Mouse (Mus musculus): ENCODE results near the gene Ercc1.

Ercc1 gene

DNA sequence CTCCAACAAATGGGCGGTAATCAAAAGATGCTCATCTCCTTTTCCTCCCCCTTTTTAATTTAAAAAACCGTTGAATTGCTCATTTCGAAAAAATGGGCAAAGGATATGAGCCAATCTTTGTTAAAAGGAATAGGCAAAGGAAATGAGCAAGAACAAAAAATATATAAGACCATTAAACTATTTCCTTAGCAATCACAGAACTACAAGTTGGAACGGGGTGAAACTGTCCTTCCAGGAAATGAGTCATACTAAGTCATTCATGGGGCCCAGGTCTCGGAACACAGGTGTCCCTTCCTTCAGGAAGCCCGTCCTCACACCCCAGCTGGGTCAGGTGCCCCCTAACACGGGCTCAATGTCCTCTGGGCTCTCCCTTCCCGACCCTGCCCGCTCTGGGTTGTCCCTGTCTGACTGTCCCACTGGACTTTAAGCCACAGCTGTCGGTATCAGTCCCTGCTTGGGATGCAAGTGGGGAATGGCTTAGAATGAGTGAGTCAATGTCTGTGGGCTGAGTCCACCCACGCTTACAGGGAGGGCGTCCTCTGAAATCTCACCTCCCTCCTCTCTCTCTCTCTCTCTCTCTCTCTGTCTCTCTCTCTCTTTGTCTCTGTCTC lies at the start of gene Ercc1:
TSS of gene Ercc1 (plus strand) at position 542 of the 611 bp plus-strand sequence.
- DNase-seq: peak; percentile 36

DNA sequence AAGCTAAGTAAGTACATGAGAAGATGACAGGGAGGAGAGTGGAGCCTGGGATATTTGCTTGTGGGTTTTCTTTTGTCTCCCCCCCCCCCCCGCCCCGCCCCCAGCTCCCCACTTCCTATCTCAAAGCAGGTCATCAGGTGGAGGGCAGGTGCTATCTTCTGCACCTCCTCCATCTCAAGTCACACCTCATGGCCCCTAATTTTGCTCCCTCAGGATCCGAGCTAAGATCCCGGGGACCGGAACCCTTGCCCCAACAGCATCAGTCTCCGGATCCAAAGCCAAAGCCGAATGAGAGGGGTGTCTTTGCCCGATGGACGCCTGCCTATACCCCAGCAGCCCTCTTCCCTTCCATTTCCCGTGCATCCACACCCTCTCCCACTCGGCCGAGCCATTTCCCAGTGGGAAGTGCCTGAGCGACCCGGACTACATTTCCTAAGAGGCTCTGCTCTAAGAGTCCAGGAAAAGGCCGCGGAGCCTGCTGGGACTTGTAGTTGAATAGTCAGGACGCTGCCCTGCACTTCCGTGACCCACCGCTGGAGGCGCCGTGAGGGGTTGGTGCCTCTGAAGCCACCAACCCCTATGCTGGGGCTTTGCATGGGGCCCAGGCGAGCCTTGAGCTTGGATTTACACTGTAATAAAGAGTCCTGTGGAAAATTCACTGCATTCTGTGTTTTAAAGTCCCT lies 48.9 kb upstream of the Ercc1 start:
- DNase-seq: peak; percentile 99

DNA sequence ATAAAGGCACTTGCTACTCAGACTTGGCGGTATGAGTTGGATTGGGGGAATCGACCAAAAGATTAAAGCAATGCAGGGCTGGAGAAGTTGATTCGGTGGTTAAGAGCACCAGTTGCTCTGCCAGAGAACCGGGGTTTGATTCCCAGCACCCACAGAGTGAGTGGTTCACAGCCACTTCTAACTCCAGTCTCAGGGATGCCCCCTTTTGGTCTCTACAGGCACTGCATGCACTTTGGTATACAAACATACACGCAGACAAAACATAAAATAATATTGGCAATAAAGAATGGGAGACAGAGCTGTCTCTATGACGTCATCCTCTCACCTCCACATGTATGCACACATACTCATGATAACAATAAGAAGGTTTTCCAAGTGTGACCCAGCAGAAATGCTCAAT lies 47.5 kb upstream of the Ercc1 start:
- DNase-seq: peak; percentile 38

DNA sequence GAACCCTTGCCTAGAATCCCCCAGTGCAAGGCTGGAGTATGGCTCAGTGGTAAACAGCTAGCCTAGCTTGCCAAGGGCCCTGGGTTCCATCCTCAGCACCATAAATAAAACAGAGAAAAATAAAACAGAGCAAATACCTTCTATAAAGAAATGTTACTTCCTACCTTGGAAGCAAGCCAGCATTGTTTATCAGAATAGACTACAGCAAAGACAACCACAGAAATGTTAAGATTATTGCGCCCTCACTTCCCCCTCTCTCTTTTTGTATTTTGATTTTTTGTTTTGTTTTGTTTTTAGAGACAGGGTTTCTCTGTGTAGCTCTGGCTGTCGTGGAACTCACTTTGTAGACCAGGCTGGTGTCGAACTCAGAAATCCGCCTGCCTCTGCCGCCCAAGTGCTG lies 46.8 kb upstream of the Ercc1 start:
- DNase-seq: no peak

DNA sequence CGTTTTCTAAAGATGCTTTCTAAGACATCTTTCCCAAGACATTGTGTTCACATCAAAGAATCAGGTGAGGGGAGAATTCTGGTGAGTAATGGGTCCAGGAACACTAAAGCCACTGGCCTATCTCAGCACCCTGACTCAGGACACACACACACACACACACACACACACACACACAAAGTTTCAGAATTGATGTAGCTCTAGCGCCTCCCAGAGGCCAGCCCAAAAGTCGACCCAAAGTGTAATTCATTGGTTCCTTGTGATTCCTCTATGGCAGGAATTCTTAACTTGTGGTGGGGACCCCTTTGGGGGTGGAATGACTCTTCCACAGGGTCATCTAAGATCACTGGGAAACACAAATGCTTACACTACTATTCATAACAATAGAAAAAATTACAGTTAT lies 45.4 kb upstream of the Ercc1 start:
- DNase-seq: peak; percentile 61

DNA sequence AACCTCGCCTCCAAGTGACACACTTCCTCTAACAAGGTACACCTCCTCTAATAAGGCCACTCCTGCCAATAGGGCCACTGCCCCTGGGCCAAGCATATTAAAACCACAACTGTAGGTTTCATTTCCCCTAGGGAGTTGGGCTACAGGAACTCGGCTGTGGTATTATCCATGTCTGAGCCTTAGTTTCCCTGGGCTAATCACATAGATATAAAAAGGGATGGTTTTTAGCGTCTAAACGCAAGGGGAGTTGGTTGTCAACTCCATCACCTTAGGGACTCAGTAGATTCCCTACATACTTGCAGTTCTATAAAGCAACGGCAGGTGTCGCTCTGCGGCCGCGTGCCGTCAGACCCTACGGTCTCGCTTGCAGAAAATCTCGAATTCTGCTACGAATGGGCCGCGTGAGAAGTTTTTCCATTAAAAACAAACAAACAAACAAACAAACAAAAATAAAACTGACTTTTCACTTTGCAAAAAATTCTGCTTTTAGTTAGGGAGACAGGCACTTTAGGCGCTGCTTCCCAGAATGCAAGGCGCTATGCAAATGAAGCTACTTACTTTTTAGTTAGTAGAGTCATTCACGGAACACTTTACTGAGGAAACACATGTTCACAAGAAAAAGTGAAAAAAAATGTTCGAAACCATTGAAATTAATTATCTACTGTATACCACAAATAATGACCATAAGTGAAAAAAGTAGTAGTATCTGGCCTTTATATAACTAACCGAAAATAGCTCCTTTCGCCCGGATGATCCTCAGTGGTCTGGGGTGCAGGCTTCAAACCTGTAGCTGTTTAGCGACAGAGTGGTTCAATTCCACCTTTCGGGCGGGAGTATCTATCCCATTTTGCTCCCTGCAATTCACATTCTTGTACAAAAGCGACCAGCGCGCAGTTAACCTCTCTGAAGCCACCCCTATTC lies 43.8 kb upstream of the Ercc1 start:
- DNase-seq: peak; percentile 89

DNA sequence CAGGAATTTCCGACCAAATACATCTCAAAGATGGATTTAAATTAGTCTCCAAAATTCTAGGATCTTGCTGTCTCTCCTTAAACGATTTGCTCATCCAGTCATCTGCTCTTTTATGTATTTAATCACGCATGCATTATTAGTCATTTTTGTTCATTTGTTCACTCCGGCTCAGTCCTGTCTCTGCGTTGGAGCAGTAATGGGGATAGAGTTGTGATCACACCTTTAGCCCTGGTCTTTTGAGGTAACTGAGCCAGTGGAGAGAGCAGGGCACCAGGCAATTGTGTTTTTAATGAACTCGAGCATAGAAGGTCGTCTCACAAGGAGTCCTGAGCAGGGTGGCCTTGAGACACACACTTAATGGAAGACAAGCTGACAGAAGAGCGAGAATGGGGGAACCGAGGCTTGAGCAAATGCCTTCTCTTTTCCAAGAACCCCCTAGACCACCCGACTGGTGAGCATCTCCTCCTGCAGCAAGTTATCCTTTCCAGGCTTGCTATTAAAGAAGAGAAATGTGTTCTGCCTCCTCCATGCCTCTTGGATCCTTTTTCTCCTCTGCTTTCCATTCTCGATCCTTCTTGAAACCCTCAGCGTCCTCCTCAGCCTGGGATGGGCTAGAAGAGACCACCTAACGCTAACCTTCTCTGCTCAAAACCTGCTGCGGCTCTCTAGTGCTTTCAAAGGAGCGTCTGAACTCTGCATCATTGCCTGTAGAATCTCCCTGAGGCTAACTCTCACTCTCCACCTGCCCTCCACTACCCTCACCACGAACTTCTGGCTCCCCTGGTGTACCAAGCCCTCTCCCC lies 42.9 kb upstream of the Ercc1 start:
- no peak for DNase-seq

DNA sequence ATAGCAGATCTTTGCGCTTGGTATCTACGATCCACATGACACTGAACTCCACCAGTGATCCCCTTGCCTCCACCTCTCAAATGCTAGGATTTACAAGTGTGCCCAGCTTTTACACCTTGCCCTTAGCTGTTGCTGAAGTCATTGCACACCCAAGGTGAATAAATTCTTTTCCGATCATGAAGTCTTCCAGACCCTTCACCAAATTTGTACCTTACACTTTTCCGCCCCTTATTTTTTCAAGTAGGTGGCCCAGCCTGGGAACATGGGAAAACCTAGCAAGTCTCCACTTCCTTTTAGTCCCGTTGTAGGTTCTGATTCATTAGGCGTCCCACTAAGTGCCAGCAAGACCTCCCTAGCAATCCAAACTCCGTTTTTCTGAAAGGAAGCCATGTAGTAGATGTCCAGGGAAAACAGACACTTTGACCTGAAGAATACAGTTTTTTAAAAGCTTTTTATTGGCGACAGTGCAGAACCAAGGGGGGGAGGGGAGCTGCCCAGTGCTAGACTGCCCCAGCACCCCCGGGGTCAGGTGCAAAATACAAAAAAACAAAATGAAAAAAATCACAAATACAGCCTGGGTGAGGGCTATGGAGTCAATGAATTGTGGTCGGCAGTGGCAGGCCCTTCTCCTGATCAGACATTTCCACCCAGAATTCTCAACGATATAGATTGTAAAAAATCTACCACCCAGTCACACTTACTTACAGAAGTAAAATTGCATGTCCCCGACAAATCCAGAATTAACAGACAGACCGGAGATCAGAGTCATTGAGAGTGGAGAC lies 42.1 kb upstream of the Ercc1 start:
- DNase-seq: no peak

DNA sequence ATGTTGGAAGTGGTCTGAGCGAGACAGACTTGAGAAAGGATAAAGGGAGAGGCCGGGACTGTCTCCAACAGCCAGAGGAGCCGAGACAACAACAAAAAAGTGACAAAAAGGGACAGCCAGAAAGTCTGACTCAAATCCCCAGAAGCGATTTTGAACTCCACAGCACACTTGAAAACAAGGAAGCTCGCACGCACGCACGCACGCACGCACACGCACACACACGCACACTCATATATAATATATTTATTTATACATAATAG lies 41.6 kb upstream of the Ercc1 start:
- no peak for DNase-seq

DNA sequence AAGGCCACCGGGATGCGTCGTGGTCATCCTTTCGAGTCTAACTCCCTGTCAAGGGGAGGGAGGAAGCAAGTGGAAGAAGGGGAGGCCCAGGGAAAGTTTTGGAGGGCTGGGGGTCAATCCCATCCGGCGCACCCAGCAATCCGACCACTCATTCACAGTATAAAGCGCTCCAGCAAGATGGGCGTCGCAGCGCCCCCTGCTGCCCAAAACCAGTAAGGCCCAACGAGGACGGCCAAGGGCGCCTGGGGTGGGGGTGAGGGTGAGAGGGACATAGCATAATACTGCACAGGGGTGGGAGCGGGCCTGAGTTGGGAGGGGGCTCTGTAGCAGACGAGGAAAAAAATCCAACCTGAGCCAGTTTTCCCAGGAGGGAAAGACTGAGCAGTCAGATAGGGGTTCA lies 40.8 kb upstream of the Ercc1 start:
- DNase-seq: peak; percentile 93

DNA sequence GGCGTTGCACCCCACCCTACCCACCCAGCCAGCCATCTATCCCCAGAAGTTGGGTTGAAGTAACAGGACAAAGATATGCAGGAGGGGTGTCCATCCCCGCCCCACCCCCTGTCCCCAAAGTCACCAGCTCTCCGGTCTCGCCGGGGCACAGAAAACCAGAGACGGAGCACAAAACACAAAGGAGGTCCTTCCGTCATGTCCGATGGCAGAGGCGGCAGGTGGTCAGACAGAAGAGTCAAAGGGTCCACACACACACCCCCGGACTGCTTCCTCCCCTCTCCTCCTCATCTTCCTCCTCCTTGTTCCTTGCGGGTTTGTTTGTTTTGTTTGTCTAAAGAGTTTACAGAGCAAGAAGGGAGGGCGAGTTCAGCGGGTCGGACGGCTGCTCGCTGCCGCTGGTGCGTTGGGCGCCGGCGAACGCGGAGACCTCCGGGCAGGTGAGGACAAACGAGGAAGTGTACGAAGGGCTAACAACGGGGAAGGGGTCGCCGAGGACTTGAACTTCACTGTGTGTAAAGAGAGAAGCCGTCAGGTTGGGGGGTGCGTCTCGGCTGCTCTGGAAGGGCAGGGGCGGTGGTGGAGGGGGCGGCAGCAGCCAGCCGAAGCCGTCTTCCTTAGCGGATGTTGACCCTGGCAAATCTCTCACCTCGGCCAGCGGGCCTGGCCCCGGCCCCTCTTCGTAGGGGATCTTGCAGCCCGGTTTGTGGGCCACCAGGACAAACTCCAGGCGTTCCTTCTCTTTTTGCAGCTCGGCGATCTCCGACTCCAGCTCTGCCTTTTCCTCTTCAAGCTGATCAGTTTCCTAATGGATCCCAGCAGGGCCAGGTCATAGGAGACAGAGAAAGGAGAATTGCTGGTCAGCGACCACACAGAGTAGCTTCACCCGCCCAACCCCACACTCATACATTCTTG lies 39.8 kb upstream of the Ercc1 start:
- peak; percentile 29 for DNase-seq

DNA sequence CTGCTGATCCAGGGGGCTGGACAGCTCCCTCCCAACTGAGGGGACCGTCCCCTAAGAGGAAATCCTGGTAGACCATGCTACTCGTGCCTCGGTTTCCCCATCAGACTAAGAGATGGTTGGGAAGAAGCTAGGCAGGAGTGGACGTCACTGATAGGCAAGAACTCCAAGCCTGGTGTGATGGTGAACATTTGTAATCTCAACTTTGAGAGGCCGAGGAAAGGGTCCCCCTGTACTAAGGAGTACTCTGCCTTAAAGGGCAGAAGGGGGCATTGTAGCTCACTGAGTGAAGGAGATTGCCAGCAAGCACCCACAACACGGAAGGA lies 39.2 kb upstream of the Ercc1 start:
- DNase-seq: no peak

DNA sequence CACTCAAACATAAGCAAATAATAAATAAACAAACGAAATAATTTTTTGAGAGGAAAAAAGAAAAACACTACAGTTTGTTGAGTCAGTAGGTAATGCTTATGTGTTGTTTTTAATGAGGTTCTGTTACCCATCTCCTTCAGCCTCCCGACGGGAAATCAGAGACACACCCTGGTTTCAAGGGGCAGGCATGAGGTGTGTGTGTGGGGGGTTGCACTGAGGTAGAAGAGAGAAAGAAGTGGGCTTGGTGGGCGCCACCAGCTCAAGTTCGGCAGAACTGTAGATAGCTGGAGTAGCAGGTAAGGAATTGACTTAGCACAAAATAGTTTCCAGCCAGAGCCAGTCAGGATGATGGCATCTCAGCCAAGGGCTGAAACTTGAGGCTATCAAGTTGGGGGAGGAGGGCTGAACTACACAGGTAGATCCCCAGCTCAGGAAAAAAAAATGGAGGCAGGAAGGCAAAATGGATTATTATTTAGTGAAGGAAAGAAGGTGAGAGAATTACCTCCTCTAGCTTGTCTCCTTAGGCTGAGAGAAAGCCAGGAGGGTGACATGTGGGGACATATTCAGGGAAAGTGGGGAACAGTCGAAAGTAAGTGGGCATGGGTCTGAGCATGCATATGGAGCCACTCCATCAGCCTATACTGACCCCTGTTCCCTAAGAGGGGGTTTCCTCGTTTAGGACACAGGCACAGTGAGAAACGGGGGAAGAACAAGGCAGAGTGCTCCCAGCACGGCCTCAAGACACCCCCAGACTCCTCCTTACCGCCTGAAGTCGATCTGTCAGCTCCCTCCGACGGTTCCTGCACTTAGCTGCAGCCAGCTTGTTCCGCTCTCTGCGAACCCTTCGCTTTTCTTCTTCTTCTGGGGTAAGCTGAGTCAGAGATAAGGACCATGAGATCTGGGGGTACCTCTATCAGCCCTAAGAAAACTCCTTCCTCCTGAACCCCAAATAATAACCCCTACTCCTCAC lies 38.5 kb upstream of the Ercc1 start:
- no peak for DNase-seq

DNA sequence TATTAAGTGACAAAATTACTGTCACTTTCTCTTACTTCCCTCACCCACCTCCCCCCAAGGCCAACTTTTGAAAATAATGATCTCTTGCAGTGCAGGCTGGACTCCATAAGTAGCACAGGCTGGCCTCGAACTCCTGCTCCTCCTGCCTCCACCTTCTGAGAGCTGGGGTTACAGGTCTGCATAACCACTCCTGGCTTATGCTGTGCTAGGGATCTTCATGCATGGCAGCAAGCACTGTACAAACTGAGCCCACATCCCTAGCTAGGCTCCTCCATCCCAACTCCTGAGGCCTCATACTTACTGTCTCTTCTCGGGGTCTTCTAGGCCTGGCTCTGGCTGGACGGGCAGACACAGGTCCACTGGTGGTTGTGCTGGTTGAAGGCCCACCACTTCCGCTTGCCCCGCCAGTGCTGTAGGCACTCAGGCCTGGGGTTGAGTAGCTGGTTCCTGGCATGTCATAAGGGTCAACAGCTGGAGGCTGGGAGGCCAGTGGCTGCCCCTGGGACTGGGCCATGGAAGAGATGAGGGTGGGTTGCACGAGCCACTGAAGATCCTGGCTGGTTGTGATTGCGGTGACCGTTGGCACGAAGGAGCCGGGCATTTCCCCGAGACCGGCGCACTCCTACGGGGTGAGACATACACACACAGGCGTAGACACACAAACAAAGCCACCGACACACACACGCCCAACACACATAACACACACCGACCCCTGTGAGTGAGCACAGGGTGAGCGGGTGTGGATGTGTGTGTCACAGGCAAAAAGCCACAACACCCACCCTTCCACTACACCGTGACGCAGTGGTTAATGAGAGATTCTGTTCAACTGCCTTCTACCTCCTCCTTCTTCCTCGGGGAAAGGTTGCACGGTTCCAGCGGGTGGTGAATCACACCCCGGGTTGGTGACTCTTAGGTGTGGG lies 37.5 kb upstream of the Ercc1 start:
- DNase-seq: no peak

DNA sequence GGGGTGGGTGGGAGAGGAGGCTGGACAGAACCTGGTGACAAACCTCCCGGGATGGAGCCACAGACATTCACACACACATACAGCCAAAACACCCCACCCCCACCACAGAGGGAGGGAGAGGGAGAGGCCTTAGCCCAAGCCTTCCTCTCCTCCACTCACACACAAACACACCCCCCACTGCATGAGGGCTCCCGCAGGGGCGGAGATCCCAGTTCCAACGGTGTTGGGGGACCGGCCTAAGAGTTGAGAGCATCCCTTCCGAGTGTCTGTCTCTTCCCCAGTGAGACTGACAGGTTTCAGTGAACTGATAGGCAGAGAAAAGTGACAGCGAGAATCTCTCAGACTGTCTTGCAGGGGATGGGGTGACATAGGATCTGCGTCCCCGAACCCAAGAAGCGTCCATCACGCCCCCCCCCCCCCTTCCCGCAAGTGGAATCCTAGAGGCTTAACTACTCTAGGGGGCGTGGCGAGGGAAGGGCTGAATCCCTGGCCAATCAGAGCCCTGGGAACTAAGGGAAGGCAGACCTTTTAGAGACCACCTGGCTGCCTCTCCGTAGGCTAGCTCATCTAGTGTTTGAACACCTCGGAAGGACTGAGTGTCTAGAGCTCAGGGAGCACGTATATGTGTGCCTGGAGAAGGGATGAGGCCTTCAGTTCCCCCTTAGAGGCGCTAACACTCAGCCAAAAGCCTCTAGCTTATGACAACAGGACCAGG lies 36.7 kb upstream of the Ercc1 start:
- peak; percentile 77 for DNase-seq

DNA sequence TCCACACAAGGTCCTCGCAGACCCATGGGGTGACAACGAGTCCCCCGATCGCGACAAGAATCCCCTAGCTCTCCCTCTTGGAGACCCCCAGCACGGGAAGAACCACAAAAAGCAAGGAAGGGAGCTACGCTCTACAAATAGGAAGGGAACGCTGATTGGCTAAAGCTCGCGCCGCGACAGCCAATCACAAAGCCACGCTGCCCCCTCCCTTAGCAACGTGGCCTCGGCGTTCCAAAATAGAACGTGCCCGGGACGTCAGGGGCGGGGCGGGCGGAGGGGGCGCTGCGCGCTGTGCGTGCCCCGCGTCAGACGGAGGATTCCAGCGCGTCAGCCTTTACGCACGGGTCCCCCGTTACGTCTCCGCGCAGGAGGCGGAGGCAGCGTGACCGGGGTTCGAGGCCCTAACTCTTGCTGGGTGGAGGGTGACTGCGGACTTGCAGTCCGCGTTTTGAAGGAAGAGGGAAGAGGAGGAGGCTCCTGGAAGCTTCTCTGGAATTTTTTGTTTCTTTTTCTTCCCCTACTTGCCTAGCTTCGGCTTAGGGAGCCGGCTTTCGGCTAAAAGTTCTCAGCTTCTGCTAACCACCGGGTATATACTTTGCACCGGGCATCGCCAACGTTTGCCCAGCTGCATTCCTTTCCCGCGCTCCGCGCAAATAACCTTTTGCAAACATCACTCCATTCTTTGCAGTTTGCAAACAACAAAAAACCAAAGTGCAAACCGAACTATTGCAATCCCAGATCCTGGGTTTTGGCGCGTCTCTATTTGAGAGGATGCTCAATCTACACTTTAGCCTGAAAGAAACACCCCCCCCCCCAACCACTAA lies 35.9 kb upstream of the Ercc1 start:
- peak; percentile 96 for DNase-seq

DNA sequence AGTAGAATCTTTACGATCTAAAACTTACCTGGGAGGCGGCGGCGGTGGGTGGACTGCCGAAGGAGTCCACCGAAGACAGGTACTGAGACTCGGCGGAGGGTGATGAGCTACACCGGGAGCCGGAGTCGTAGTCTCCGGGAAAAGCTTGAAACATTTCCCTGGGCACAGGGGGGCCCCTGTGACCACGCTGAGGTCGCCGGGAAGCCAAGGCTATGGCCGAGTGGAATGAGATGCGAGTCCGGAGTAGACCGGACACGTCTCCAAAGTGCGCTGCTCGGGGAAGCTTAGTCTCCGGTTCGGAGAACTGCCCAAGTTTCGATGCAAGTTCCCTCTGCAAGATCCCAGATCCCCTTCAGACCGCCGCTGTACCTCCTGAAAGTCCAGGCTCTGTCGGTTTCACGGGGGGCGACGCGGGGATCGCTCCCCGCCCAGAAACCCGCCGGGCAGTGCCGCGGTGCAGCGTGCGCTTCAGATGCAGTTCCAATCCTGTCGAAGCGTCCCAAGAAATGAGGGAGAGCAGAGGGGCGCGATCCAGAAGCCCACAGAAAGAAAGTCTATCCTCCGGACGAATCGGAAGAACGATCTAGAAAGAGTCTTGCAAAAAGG lies 35.2 kb upstream of the Ercc1 start:
- no peak for DNase-seq

Measured in thymus, postnatal 4 days (tissue).